Mouse (Mus musculus) kidney, adult 8-10 months (tissue): ENCODE results near the gene Cntnap2.

Experiments
- DNase-seq, 2 experiments: peaks; one replicate each; pipeline ENCODE4 v3.0.0; 2022

The Cntnap2 gene

GRCm38 (mm10) chr6:45059091-45059490 is at the start of gene Cntnap2:
Gene Cntnap2, plus strand, starts transcription at chr6:45059357.
- peak in 1 of 2 experiments; percentile 4 for DNase-seq

DNA sequence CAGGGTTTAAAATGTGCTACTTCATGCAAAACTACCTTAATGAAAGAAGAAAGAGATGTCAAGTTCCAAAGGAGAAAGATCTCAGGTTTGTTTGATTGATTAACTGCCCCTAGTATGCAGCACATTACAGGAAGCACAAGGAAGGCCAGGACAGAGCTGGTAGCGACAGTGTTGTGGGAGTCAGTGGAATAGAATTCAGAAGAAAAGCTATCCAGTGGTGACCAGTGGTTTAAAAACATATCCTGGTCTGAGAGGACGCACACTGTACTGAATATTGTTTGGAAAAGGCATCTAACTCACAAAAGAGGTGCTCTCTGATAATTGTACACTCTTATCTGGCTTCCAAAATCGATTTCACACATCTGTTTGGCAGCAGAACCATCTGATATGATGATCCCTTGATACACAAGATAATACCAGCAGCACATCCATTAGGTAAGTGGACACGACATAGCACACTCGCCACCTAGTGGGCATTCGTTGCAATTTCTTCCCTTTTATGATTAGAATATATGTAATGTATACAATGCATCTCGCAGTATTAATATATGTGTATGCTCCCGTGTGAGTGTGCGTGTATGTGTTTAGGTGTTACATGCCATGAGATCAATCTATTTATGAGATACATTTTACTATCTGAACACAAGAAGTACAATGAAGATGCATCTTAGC is 33.0 kb upstream of the Cntnap2 start:
- peak in 1 of 2 experiments; percentile 3 for DNase-seq

DNA sequence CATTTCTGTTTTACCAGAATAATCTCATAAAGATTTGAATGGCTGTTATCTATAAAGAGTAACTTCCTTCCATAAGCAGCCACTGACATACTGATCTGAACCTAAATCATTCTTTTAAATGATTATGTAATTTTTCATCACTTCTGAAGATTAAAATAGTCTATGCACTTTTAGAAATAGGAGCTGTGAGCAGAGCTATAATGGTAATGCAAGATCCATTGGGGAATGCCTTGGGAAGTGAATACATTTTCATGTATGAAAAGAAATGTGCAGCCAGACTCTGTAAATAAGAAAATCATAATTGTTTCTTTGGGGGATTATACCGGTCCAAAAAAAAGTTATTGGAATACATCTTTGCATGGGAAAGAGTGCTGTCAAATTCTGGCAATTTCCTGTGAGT is 19.7 kb upstream of the Cntnap2 start:
- DNase-seq, result no peak

DNA sequence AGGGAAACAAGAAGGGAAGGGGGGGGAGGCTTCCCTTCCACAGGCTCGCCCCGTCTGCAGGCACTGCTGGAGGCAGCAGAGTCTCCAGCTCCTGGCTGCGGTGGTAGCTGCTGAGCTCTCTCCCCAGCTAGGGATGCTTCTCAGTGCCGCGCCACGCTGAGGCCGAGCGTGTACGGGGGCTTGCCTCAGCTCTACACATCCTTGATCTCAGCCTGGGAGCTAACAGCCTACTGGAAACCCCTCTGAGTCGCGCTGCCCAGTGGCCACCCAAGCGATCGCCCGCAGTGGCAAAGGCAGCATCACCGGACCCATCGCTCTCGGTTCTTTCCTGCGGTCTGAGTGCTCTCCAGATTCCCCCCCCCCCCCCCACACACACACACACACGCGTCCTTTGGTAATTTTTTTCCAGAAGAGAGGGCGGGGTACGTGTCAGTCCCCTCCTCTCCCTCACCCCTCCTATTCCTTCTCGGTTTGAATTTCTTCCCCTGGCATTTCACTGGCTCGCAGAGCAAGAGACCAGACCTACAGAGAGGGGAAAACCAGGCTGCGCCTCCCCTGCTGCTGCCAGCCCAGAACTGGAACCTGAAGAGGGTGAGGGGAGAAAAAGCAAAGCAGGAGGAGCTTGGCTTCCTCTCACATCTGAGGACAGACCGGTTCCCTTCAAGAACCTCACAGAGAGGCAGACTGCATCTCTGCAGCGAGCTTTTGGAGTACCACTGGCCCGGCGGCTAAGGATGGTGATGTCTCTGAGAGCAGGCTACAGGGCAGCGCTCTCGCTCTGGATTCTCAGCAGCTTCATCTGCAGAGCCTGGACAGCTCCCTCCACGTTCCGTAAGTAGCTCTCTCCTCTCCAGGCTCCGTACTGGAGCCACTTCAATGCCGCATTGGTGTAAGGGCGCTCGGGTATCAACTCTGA is 657 bp downstream of the Cntnap2 start:
- DNase-seq, result no peak

- no peak for DNase-seq
Measured at GRCm38 (mm10) chr6:45062214-45062997, 3.2 kb downstream of the Cntnap2 start.

GRCm38 (mm10) chr6:45088304-45088703 is 29.1 kb downstream of the Cntnap2 start:
- no peak for DNase-seq

DNA sequence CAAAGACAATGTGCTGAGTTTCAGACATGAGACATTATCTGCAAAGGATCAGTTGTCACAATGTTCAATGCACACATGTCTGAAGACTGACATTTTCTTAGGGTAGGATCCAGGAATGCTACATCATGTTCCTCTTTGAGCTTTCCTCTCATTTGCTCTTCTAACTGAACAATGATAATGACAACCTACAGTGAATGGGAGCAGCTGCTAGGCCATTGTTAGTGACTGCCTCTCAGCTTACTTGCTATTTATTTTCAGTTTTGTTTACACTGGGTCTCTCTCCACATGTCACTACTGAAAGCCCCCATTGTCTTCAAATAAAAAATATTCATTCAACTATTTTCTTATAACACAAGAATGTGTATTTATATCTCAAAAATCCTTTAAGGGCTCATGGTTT is 54.5 kb downstream of the Cntnap2 start:
- DNase-seq, result no peak

- DNase-seq, result no peak
Measured at GRCm38 (mm10) chr6:45144882-45145281, 85.7 kb downstream of the Cntnap2 start.

DNA sequence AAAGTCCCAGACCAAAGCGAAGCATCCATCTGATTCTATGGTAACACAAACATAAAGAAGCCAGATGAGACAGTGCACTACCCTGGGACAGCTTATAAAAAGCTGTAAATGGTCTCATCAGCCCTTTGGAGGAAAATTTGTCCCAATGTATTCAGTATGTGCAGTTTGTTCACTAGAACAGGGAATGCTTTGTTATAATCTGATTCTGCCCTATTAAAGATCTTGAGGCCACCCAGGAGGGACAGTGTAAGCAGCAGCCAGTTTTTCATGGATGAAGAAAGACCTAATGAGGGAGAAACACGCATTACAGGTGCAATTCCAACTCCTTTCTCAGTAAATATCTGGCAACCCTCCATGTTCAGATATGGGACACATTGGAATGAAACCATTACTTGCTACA is 145.9 kb downstream of the Cntnap2 start:
- no peak for DNase-seq

- DNase-seq, result no peak
Measured at GRCm38 (mm10) chr6:45214330-45214729, 155.2 kb downstream of the Cntnap2 start.

GRCm38 (mm10) chr6:45229002-45229401 is 169.8 kb downstream of the Cntnap2 start:
- DNase-seq, result no peak

DNA sequence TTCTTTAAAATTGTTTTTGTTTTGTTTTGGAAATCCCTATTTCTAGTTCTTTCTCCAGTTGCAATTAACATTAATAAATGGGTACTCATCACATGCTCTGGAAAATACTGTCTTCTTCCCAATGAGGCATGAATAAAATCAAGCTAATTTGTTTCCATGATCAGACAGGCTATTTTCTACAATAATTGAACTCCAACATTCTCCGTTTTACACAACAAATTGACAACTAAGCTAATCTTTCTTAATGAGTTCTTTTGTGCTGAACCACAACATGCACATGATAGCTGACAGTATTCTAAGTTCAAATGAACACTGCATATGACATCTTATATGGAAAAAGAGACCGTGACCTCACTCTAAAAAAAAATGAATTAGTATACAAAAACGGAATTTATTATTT is 173.4 kb downstream of the Cntnap2 start:
- no peak for DNase-seq

DNA sequence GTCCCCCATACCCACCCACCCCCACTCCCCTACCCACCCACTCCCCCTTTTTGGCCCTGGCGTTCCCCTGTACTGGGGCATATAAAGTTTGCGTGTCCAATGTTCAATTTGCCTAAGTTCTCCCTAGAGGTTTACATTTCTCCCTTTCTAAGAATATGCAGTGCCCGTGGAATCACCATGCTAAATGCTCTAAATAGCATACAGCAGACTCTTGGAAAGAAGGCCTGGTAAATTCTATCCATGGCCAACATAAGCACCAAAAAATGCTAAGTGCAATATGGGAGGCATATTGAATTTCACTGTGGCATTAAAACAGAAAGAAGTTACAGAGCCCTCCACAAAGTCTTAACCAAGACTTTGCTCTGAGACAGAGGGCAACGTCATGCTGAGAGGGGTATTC is 177.4 kb downstream of the Cntnap2 start:
- DNase-seq, result no peak

DNA sequence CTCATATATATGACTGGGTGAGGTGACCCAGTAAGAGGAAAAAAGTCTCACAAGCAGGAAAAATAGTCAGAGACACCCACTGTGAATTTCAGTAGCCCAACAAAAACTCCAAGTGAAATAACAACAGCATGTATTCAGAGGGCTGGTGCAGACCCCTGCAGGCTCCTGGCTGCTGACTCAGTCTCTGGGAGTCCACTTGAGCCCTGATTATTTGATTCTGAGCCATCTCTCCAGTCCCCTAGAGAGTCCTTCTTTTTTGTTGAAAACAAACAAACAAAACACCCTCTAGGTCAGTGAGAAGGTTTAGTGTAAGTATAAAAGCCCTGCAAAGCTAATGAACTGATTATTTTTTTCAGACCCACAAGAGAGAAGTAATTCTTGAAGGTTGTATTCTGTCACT is 179.0 kb downstream of the Cntnap2 start:
- no peak for DNase-seq

- DNase-seq, result no peak
Measured at GRCm38 (mm10) chr6:45241218-45241617, 182.1 kb downstream of the Cntnap2 start.

- no peak for DNase-seq
Measured at GRCm38 (mm10) chr6:45244680-45245079, 185.5 kb downstream of the Cntnap2 start.

DNA sequence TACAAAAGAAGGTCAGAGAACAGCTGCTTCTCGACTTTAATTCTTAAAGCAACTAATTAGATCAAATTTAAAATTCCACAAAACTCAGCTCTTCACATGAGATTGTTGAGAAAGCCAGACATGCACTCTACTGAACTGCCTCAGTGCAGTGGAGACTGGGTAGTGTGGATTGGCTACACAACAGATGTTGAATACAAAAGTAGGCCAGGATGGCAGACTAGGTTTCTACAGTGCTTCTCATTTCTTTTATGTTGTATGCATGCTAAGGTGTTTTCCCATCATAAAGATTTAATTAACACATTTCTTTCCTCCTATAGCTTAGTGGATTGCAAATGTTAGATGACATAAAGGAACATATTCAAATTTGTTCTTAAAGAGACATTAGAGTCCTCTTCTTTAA is 198.9 kb downstream of the Cntnap2 start:
- DNase-seq, result no peak

DNA sequence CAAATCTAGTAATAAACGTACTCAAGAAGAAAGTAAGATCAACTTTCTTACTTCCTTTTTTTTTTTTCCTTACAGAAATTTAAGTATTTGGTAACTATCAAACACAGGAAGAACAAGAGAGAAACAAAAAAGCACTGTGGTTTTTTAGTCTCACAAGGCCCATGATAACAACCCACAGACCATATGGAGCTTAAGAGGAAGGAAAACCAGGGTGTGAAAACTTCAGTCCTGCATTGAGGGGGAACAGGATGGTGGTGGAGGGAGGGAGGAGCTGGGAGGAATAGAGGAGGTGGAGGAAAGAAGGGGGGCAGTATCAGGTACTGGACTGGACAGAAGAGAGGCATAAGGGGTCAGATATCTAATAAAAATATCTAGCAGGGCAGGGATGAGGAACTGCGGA is 212.4 kb downstream of the Cntnap2 start:
- DNase-seq, result no peak

DNA sequence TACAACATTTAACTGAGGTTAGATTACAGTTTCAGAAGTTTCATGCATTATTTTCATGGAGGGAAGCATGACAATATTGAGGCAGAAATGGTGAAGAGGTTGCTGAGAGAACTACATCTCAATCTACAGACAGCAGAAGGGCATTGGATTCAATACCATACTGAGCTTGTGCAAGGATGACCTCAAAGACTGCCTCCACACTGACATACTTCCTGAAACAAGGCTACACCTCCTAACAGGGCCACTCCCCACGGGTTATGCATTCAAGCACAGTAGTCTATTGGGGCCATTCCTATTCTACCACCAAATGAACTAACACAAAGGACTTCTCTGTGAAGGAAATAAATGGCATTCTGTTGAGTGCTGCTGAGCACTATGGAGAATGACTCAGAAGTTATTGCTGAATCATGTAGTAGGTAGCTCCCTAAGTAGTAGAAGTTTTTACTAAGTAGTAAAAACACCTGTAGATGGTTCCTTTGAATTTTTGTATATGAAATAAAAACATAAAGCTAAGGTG is 214.2 kb downstream of the Cntnap2 start:
- DNase-seq, result no peak

- DNase-seq, result no peak
Measured at GRCm38 (mm10) chr6:45290154-45290553, 231.0 kb downstream of the Cntnap2 start.

GRCm38 (mm10) chr6:45317455-45317854 is 258.3 kb downstream of the Cntnap2 start:
- DNase-seq, result no peak

GRCm38 (mm10) chr6:45323505-45323904 is 264.3 kb downstream of the Cntnap2 start:
- peak in 1 of 2 experiments; percentile 23 for DNase-seq

- DNase-seq, result no peak
Measured at GRCm38 (mm10) chr6:45327952-45328485, 268.9 kb downstream of the Cntnap2 start.
